39 mouse cellular contexts compared by ENCODE assay signal in the genomic region with DNA sequence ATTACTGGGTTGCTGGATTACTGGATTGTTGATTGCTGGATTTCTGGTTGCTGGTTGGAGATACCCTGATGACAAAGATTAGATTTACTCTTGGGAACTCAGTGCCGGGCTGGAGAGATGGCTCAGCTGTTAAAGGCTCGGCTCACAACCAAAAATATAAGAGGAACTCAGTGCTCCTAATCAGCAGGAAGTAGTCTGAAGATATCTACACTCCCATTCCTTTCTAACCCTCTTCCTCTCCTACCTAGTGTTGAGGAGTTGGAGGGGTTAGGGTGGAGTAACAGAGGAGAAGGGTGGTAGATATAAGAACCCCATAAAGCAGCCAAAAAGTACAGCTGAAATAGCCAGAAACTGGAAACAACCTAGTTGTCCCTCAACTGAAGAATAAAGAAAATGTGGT. TPM values are rescaled to one million over a fixed set of nuclear protein-coding genes. Genes with fewer than 3 reads are reported as not detected.
"Had no signal": no experiment of that assay in that cellular context is flagged by ENCODE, and none has a peak within 500 bp of the region (broad histone marks: within the 10 kb centered on the region; RNA-seq: fewer than 3 reads in every experiment).

No protein-coding gene starts in this region.

- DNase-seq: cerebellum, adult 9-10 months; cerebellum, adult 9-11 months; cerebellum, postnatal 10 days; cerebellum, postnatal 14 days; cerebellum, postnatal 25 days; cerebellum, postnatal 36 days; embryo, embryonic 11 days; forebrain, postnatal 0 days; gastrocnemius, adult 2 months; gastrocnemius, postnatal 10 days; gastrocnemius, postnatal 14 days; gastrocnemius, postnatal 25 days; gastrocnemius, postnatal 36 days; heart, adult 11 months; heart, adult 18-20 months; heart, adult 2 months had no signal

- H3K9me3 ChIP-seq: embryonic facial prominence, embryonic 12.5 days; embryonic facial prominence, embryonic 15.5 days; forebrain, embryonic 15.5 days had no signal

- H3K4me3 ChIP-seq: embryonic facial prominence, embryonic 10.5 days; embryonic facial prominence, embryonic 12.5 days; embryonic facial prominence, embryonic 13.5 days; embryonic facial prominence, embryonic 15.5 days; erythroblast, embryonic 14.5 days; forebrain, embryonic 10.5 days; forebrain, embryonic 12.5 days; forebrain, embryonic 13.5 days; forebrain, embryonic 15.5 days; gastrocnemius, adult 2 months; heart, adult 2 months had no signal

- H3K9ac ChIP-seq: embryonic facial prominence, embryonic 12.5 days; embryonic facial prominence, embryonic 13.5 days; embryonic facial prominence, embryonic 15.5 days; forebrain, embryonic 12.5 days; forebrain, embryonic 13.5 days; forebrain, embryonic 15.5 days; forebrain, postnatal 0 days had no signal

- H3K27me3 ChIP-seq: embryonic facial prominence, embryonic 12.5 days; embryonic facial prominence, embryonic 13.5 days; embryonic facial prominence, embryonic 15.5 days; forebrain, embryonic 12.5 days; forebrain, embryonic 13.5 days; forebrain, embryonic 15.5 days had no signal

- H3K27ac ChIP-seq: embryonic facial prominence, embryonic 10.5 days; embryonic facial prominence, embryonic 12.5 days; embryonic facial prominence, embryonic 13.5 days; embryonic facial prominence, embryonic 15.5 days; forebrain, embryonic 10.5 days; forebrain, embryonic 12.5 days; forebrain, embryonic 13.5 days; forebrain, embryonic 15.5 days; gastrocnemius, adult 2 months; heart, adult 2 months had no signal

- H3K4me1 ChIP-seq: embryonic facial prominence, embryonic 10.5 days; embryonic facial prominence, embryonic 12.5 days; embryonic facial prominence, embryonic 13.5 days; embryonic facial prominence, embryonic 15.5 days; forebrain, embryonic 10.5 days; forebrain, embryonic 12.5 days; forebrain, embryonic 13.5 days; forebrain, embryonic 15.5 days had no signal

- H3K36me3 ChIP-seq: embryonic facial prominence, embryonic 10.5 days; embryonic facial prominence, embryonic 12.5 days; embryonic facial prominence, embryonic 13.5 days; embryonic facial prominence, embryonic 15.5 days; forebrain, embryonic 10.5 days; forebrain, embryonic 12.5 days; forebrain, embryonic 15.5 days had no signal

RNA-seq across cellular contexts. Expression of a gene that starts 11.8 kb away (rescaled TPM):
- total RNA-seq: common myeloid progenitor, adult 5-6 weeks; forebrain, postnatal 0 days; gastrocnemius, adult 18-20 months; gastrocnemius, adult 2 months; gastrocnemius, adult 8-10 months; gastrocnemius, postnatal 10 days; gastrocnemius, postnatal 14 days; gastrocnemius, postnatal 25 days; gastrocnemius, postnatal 36 days; gastrocnemius, postnatal 4 days; granulocyte monocyte progenitor cell, adult 5-6 weeks; heart, adult 18-20 months; heart, adult 2 months; heart, adult 8-10 months had no signal
- polyA plus RNA-seq: cortical plate, adult 2 months; embryonic facial prominence, embryonic 10.5 days; embryonic facial prominence, embryonic 11.5 days; embryonic facial prominence, embryonic 13.5 days; erythroblast, embryonic 14.5 days; forebrain, embryonic 10.5 days; forebrain, embryonic 11.5 days; forebrain, embryonic 12.5 days; forebrain, embryonic 13.5 days; forebrain, embryonic 14.5 days; forebrain, embryonic 15.5 days; forebrain, embryonic 16.5 days; forebrain, postnatal 0 days; frontal cortex, adult 2 months; gonadal fat pad, adult 2 months; heart, adult 2 months had no signal

RNA-seq across cellular contexts. Expression of a gene that starts 26.4 kb away (rescaled TPM):
- total RNA-seq: common myeloid progenitor, adult 5-6 weeks; forebrain, postnatal 0 days; gastrocnemius, adult 18-20 months; gastrocnemius, adult 2 months; gastrocnemius, adult 8-10 months; gastrocnemius, postnatal 10 days; gastrocnemius, postnatal 14 days; gastrocnemius, postnatal 25 days; gastrocnemius, postnatal 36 days; gastrocnemius, postnatal 4 days; granulocyte monocyte progenitor cell, adult 5-6 weeks; heart, adult 18-20 months; heart, adult 2 months; heart, adult 8-10 months had no signal
- polyA plus RNA-seq: cortical plate, adult 2 months; embryonic facial prominence, embryonic 10.5 days; embryonic facial prominence, embryonic 11.5 days; embryonic facial prominence, embryonic 12.5 days; embryonic facial prominence, embryonic 13.5 days; embryonic facial prominence, embryonic 14.5 days; erythroblast, embryonic 14.5 days; forebrain, embryonic 10.5 days; forebrain, embryonic 11.5 days; forebrain, embryonic 12.5 days; forebrain, embryonic 13.5 days; forebrain, embryonic 14.5 days; forebrain, embryonic 15.5 days; forebrain, embryonic 16.5 days; forebrain, postnatal 0 days; frontal cortex, adult 2 months; gonadal fat pad, adult 2 months; heart, adult 2 months had no signal

RNA-seq across cellular contexts. Expression of a gene that starts 35.8 kb away (rescaled TPM):
- total RNA-seq: common myeloid progenitor, adult 5-6 weeks; forebrain, postnatal 0 days; gastrocnemius, adult 18-20 months; gastrocnemius, adult 2 months; gastrocnemius, adult 8-10 months; gastrocnemius, postnatal 10 days; gastrocnemius, postnatal 14 days; gastrocnemius, postnatal 25 days; gastrocnemius, postnatal 36 days; gastrocnemius, postnatal 4 days; granulocyte monocyte progenitor cell, adult 5-6 weeks; heart, adult 18-20 months; heart, adult 2 months; heart, adult 8-10 months had no signal
- polyA plus RNA-seq: cortical plate, adult 2 months; embryonic facial prominence, embryonic 10.5 days; embryonic facial prominence, embryonic 11.5 days; embryonic facial prominence, embryonic 12.5 days; embryonic facial prominence, embryonic 13.5 days; embryonic facial prominence, embryonic 14.5 days; embryonic facial prominence, embryonic 15.5 days; erythroblast, embryonic 14.5 days; forebrain, embryonic 10.5 days; forebrain, embryonic 11.5 days; forebrain, embryonic 12.5 days; forebrain, embryonic 13.5 days; forebrain, embryonic 14.5 days; forebrain, embryonic 15.5 days; forebrain, embryonic 16.5 days; forebrain, postnatal 0 days; frontal cortex, adult 2 months; gonadal fat pad, adult 2 months; heart, adult 2 months had no signal

RNA-seq across cellular contexts. Expression of a gene that starts 42.5 kb away (rescaled TPM):
- total RNA-seq: common myeloid progenitor, adult 5-6 weeks; forebrain, postnatal 0 days; gastrocnemius, adult 18-20 months; gastrocnemius, adult 2 months; gastrocnemius, adult 8-10 months; gastrocnemius, postnatal 10 days; gastrocnemius, postnatal 14 days; gastrocnemius, postnatal 25 days; gastrocnemius, postnatal 36 days; gastrocnemius, postnatal 4 days; granulocyte monocyte progenitor cell, adult 5-6 weeks; heart, adult 18-20 months; heart, adult 2 months; heart, adult 8-10 months had no signal
- polyA plus RNA-seq: cortical plate, adult 2 months; embryonic facial prominence, embryonic 10.5 days; embryonic facial prominence, embryonic 11.5 days; embryonic facial prominence, embryonic 12.5 days; embryonic facial prominence, embryonic 13.5 days; embryonic facial prominence, embryonic 14.5 days; erythroblast, embryonic 14.5 days; forebrain, embryonic 10.5 days; forebrain, embryonic 11.5 days; forebrain, embryonic 12.5 days; forebrain, embryonic 13.5 days; forebrain, embryonic 14.5 days; forebrain, embryonic 15.5 days; forebrain, embryonic 16.5 days; forebrain, postnatal 0 days; frontal cortex, adult 2 months; gonadal fat pad, adult 2 months; heart, adult 2 months had no signal
